Mouse (Mus musculus) splenic B cell, adult 2 months (primary cell): ENCODE results near the gene Stat5a.
A peak's percentile ranks its signal among the peaks of the same experiment; 100 is the strongest.

Experiments
- DNase-seq: peaks from one replicate; pipeline ENCODE4 v3.0.0-alpha.2; 2011; ENCODE audit warnings: low read depth, low spot score
- H3K27me3 ChIP-seq: 2 replicates; pipeline ENCODE4 v1.6.1; 2012; ENCODE audit warnings: mild to moderate bottlenecking, low read length, moderate library complexity, mixed read lengths; ENCODE audit not compliant: control insufficient read depth, poor library complexity, insufficient read depth, severe bottlenecking
- H3K36me3 ChIP-seq: 2 replicates; pipeline ENCODE4 v1.6.1; 2012; ENCODE audit warnings: mild to moderate bottlenecking, low read length, moderate library complexity, mixed read lengths; ENCODE audit not compliant: control insufficient read depth, poor library complexity, insufficient read depth, severe bottlenecking

Gene Stat5a

DNA sequence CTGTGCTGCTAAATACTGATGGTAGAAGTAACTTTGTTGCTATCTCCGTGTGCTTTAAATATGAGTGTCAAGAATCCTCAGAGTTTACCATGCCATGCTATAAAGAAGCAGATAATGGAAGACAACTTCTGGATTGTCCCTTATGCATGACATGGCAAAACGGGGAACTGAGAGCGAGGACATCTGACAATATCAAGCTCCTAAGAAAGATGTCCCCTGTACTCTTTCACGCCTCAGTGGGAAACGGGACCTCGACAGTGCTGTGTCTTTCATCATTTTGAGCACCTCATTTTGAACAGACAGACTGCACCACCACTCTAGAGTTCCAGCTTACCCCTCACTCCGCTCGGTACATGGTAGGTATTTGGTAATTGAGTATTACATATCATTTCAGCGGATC lies 33.7 kb upstream of the Stat5a start:
- peak; percentile 50 for DNase-seq
- Histone ChIP-seq H3K27me3 (no peaks in the 10 kb centered on the region), H3K36me3 (no peaks in the 10 kb centered on the region)

DNA sequence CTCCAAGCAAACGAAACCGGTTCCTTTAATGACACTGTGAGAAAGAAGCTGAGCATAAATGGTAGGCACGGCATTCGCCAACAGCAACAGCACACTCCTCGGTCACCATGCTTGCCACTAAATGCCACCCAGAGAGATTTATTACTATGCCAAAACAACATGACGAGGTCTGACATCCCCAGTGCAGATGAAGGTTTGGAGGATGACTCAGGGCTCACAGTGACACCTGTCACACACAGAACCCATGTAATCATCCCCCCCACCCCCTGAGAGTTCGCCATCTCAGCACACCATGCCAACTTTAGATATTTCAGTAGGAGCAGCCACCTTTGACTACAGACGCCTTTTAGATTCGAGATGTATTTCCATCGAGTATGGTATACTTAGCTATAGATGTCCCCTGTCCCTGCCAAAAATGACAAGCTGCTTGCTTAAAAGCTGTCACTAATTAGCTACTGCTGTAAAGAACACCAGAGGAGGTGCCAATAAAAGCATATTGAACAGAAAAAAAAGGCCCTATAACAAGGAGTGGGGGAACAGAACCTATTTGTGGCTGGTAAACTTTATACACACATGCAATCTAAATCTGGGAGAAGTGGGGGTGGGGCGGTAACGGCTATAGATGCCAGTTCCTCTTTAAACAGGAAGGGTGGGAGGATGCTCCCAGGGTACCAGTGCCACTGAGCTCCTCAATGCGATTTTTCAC lies 32.8 kb upstream of the Stat5a start:
- Histone ChIP-seq H3K36me3 (no peaks in the 10 kb centered on the region), H3K27me3 (no peaks in the 10 kb centered on the region)
- peak; percentile 61 for DNase-seq

DNA sequence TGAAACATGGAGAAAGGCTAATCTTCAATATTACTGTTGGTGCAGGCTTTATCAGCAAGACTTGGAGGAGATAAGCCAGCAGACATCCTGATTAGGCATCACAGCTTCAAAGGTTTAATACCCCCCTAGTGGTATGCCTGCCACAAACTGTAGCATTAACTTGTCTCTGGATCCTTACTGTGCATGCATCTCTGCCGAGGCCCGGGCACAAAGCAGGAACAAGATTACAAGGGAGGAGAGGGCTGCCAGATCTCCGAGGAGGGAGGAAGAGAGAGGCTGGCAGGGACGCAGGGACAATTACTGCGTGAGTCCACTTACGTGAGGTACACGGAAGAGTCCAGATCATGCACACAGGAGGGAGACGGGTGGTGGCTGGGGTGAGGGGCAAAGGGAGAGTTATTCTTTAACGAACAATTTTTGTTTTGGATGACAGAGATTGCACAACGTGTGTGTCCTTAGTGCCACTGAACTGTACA lies 30.4 kb upstream of the Stat5a start:
- no peaks in the 10 kb centered on the region for H3K36me3 ChIP-seq
- no peak for DNase-seq

DNA sequence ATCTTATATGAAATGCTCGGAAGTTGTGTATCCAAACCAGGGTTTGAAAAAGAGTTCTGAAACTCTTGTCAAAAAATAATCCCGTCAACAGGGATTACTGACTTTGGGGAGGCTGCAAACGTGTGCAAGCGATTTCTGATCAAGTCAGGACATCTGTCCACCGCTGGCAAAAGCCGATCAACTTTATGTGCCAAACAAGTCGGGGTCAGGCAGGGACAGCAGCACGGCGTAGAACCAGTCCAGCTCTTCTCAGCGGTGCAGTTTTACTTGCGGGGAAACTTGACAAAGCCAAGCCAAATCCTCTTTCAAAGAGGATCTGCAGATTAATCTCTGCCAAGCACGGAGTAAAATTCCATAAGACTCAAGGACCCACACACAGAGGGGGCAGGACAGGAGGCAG lies 29.5 kb upstream of the Stat5a start:
- no peaks in the 10 kb centered on the region for H3K27me3 ChIP-seq
- no peak for DNase-seq
- H3K36me3 ChIP-seq = no peaks in the 10 kb centered on the region

More for the DNA sequence above, 30.4 kb upstream of the Stat5a start:
- no peaks in the 10 kb centered on the region for H3K27me3 ChIP-seq

DNA sequence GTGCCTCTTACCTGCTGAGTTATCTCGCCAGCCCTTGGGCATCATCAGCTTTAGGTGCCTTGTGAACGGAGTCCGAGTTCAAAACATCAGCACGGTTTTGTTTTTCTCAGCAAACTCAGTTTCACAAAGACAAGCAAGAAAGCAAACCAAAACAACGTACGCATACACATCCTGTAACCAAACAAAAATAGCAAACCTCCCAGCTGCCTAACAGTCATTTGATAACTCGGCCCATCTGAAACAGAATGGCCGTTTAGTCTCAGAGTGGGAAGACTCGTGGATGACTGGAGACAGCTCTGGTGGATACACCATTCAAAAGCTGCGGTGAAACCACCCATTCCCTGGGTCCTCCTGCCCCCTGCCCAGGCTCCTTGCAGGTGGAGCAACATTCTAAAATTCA lies 27.8 kb upstream of the Stat5a start:
- DNase-seq = no peak
- no peaks in the 10 kb centered on the region for H3K27me3 ChIP-seq
- no peaks in the 10 kb centered on the region for H3K36me3 ChIP-seq

DNA sequence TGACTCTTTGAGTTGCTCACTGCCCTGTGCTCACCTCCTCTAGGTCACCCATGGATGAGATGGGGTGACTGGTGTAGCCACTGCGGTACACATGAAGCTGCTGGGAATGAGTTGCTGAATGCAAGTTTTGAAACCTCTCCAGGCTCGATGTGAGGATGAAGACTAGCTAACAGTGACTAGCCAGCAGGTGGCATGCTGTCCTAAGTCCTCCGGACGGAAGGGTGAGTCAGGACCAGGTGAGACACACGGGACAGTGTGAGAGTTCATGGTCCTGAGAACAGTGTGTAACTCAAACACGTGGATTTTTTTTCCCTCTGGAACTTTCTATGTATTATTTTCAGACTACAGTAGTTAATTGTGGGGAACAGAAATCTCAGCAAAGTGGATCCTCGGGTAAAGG lies 25.7 kb upstream of the Stat5a start:
- no peaks in the 10 kb centered on the region for H3K36me3 ChIP-seq
- peak; percentile 31 for DNase-seq
- no peaks in the 10 kb centered on the region for H3K27me3 ChIP-seq

DNA sequence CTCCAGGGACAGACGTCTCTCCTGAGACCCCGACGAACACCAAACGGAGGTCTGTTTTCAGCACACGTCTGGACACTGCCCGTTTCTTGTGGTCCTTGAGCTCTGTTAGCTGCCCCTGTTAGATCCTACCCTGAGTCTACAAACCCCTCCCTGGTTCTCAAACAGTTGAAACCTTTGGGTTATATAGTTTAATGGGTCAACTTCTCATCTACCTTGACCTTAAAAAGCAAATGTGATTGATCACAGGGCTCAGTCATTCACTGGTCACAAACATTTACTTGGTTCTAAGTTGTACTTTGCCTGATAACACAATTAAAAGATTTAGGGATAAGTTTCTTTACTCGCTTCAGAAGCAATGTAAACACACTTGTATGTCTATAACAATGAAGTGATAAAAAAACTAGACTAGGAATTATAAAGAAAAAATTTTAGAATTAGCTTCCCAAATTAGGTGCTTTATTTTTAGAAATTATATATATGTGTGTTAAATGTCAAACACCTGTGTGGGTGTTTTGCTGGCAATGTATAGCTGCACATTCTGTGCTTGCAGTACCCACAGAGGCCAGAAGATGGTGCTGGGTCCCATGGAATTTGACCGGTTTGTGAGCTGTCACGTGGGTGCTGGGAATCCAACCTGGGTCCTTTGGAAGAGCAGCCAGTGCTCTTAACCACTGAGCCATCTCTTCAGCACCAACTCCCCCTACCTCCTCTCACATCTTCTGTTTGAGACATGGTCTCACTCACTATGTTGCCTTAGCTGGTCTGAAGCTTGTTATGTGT lies 22.0 kb upstream of the Stat5a start:
- Histone ChIP-seq H3K27me3 (no peaks in the 10 kb centered on the region), H3K36me3 (no peaks in the 10 kb centered on the region)
- DNase-seq = peak; percentile 37

DNA sequence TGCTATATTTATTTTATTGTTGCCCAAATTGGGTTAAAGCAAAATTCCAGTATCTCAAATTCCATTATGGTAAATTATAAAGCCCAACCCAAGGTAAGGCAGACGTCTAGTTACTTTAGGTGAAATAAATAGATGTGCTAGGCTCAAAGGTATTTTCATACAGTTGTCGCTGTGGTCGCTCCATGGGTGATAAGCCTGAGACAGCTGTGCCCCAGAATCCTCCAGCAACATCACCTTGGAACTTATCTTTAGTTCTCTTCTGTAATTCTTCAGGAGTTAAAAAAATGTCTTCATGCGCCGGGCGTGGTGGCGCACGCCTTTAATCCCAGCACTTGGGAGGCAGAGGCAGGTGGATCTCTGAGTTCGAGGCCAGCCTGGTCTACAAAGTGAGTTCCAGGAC lies 20.3 kb upstream of the Stat5a start:
- DNase-seq = no peak
- Histone ChIP-seq H3K36me3 (no peaks in the 10 kb centered on the region), H3K27me3 (no peaks in the 10 kb centered on the region)

DNA sequence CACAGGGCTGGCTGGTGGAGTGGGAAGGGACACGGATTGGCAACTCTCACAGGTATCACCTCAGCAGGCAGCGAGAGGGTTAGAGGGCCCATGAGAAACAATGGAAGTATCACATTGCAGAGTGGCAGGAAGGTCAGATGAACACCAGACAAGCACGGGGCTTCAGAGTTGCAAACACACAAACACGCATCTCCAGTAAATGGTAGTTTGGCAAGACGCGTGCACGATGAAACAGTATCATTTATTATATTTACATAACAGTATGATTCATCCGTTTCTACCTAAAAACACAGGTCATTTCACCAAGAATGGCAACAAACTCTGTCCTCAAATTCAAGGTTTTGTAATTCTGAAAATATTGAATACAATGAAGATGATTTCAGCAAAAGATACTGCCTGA lies 19.6 kb upstream of the Stat5a start:
- Histone ChIP-seq H3K36me3 (no peaks in the 10 kb centered on the region), H3K27me3 (no peaks in the 10 kb centered on the region)
- DNase-seq = no peak

DNA sequence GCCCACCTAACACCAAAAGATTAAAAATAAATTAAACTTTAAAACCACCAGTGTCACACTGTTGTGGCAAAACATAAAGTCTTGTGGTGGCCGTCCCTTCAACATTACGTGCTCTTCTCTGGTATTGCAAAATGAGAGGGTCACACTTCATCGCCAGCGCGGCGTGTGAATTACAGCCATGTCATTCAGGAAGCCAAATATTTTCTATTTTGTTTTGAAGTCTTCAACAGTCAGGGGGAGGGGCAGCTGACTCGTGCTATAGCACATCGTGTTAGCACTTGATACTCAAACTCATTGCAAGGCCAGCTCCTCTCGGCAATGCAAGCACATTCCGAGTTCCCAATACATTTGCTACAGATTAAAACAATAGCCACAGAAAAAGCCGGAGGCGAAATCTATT lies 18.3 kb upstream of the Stat5a start:
- Histone ChIP-seq H3K27me3 (no peaks in the 10 kb centered on the region), H3K36me3 (0 out of 2 replicates have a peak, but pooled peaks cover 2% of the 10 kb centered on the region)
- peak; percentile 46 for DNase-seq

DNA sequence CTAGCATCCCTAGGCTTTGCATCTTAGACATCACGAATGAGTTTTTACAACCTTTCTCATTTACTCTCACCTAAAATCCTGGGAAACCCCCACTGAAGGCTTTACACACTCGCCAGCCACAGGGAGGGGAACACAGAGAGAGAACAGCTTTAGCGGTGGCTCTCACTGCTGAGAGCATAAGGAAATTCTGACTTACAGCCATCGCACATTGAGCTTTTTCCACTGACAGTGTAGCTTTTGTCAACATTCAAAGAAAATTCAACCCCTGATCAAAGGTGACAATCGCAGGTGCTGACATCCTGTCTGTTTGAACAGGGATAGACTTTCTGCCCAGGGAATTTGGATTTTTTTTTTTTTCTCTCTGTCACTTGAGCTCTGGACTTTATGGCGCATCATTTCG lies 17.1 kb upstream of the Stat5a start:
- no peaks in the 10 kb centered on the region for H3K27me3 ChIP-seq
- 0 out of 2 replicates have a peak, but pooled peaks cover 2% of the 10 kb centered on the region for H3K36me3 ChIP-seq
- DNase-seq = no peak

DNA sequence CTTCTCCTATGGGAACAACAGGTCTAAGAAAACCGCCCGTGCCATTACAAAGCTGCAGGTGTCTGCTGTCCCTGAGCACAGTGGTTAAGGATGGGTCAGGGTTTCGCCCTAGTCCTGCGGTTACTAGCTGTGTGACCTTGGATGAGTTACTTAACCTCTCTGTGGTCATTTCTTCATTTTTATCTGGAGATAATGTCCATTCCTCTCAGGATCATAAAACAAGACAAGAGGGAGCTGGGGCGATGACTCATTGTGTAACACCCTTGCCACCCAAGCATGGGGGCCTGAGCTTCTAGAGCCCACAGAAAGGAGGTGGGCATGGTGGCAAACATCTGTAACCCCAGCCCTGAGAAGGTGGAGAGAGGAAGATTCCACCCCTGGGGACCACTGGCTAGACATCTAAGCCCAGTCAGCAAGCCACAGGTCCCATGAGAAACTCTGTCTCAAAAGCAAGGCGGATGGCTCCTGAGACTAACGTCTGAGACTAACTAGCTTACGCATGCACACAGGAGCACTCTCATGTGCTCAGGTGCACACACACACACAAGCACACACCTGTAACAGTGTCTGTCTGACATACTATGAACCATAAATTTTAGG lies 16.0 kb upstream of the Stat5a start:
- DNase-seq = no peak
- Histone ChIP-seq H3K27me3 (no peaks in the 10 kb centered on the region), H3K36me3 (0 out of 2 replicates have a peak, but pooled peaks cover 2% of the 10 kb centered on the region)

DNA sequence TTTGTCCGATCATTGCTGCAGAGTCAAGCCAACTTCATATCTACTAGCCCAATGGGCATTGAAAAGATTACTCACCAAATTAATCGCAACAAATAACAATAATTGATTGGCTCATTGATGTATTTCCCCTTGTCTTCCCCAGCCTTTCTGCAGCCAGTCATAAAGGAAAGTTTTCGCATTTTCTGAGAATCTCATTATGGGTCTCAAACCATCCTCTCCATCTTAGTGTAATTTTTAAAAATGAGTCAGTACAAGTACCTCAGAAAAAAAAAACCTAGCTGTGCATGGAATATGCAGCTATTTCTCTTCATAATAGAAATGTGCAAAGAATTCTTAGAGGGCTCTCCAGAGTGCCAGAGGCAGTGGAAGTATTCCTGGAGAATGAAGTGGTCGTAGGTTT lies 15.0 kb upstream of the Stat5a start:
- DNase-seq = no peak
- 0 out of 2 replicates have a peak, but pooled peaks cover 2% of the 10 kb centered on the region for H3K36me3 ChIP-seq

DNA sequence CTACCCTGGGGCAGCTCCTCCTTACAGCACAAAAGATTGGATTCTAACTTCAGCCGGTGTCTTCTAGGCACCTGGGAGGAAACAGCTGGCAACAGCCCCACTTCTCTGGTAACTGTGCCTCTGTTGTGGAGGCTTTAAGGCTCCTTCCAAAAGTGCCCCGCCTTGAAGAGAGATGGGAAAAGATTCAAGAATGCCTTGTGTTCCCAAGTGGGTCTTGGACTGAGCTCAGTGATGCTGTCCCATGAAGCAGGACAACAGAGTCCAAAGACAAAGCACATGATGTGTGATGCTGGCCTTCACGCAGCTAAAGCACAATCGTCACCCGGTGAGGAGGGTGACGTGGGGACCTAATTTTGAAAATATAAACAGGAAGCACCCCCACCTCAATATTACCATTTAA lies 13.4 kb upstream of the Stat5a start:
- Histone ChIP-seq H3K36me3 (0 out of 2 replicates have a peak, but pooled peaks cover 2% of the 10 kb centered on the region), H3K27me3 (no peaks in the 10 kb centered on the region)
- DNase-seq = no peak

More for the DNA sequence above, 15.0 kb upstream of the Stat5a start:
- no peaks in the 10 kb centered on the region for H3K27me3 ChIP-seq

DNA sequence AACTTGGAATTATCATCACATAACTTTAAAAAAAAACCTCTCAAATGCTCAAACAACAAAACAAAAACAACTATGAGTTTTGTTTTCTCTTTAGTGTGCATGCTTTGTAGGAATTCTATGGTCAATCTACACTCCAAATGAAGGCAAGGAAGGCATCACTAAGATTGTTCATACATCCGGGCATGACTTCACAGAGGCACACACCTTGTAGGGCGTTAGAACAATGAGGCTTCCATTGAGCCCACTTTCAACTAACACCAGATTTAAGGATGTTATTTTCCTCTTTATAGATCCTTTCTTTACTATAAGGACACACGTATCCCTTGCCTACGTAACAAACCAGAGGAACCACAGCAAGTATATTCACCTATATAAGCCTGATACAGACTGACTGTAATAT lies 11.6 kb upstream of the Stat5a start:
- DNase-seq = no peak
- H3K27me3 ChIP-seq = no peaks in the 10 kb centered on the region
- 0 out of 2 replicates have a peak, but pooled peaks cover 2% of the 10 kb centered on the region for H3K36me3 ChIP-seq
